Mouse (Mus musculus): ENCODE measurements around the gene Ankrd60. TPM values are rescaled to one million over a fixed set of nuclear protein-coding genes. Genes with fewer than 3 reads are reported as not detected.

Gene Ankrd60
- polyA plus RNA-seq, 1 experiment from 2014 or later = not detected

DNA sequence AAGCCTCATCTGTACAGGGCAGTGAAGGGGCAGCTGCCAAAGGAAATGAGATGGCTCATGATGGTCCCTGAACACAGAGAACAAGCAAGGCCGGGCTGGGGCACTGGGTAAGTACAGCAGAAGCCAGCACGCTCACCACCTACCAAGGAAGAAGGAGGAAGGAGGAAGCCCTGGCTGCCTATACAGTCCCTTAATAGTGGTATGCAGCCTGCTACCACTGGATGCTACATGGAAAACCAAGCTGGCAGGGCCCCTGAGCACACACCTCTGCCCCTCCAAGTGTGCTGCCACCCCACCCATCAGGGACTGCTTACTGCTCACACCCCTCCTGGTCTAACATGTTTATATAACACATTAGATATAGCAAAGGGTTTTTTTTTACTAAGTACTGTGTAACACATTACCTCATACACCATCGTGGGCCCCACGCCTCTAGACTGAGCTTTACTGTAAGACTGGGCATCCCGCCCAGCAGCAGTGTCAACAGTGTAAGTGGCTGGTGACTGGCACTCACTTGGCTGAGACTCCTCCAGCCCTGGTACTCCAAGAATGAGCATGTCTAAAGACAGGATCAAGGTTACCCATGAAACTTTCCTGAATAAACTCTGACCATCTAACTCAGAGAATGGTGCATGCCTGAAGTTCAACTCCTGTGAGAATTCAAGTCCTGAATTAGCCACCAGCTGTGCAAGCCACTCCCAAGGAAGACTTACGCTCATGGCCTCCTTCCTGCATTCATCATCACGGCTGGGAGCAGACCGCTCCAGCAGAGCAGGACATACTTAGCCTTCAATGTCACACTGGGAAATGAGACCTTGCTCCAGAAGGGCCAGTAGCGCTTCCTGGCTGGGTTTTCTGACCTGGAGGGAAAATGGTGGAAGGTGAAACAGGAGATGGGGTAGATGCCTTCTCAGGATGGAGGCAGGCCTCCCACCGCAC lies 30.1 kb upstream of the Ankrd60 start:
- no peaks in the 10 kb centered on the region for H3K9me3 ChIP-seq (replicated peaks; ENCODE audit: control insufficient read depth, low read length)
- no peaks in the 10 kb centered on the region for H3K4me1 ChIP-seq (ENCODE audit: control insufficient read depth, low read depth, low read length)
- 77% methylated on average over 10 of the region's 10 CpGs for WGBS (ENCODE audit: insufficient replicate concordance)
- ATAC-seq (ENCODE audit: low read depth) = 0 out of 2 replicates have a peak, but pooled peaks have one; percentile 16
- no peak overlapping the region for H3K27ac ChIP-seq (ENCODE audit: low read length)
- H3K4me2 ChIP-seq (ENCODE audit: low read depth, low read length) = no peak overlapping the region
- no peaks in the 10 kb centered on the region for H3K27me3 ChIP-seq (ENCODE audit: control insufficient read depth, insufficient read depth, low read depth, low read length)
- no peak overlapping the region for H3K9ac ChIP-seq (ENCODE audit: low read depth, low read length)
- no peak overlapping the region for H3K4me3 ChIP-seq (ENCODE audit: low read depth, low read length)
- H3K36me3 ChIP-seq (ENCODE audit: control insufficient read depth, insufficient read depth) = no peaks in the 10 kb centered on the region

DNA sequence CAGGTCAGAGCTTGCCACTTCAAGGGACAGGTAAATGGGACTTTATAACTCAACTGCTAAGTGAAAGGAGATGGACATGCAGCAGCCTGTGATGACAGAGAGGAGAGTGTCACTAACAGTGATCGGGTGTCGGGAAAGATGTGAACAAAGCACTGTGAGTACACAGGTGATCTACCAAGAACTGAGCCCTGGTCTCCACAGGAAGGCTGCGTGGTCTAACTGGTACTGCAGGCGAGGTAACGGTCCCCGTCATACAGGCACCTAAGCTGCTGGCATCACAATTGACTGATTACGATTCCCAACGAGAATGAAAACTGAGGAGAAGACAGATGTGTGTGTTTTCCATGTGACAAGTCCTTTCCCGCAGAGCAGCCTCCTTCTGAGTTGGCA lies 28.2 kb upstream of the Ankrd60 start:
- 80% methylated on average over 9 of the region's 9 CpGs for WGBS (ENCODE audit: insufficient replicate concordance)
- H3K4me1 ChIP-seq (ENCODE audit: control insufficient read depth, low read depth, low read length) = no peaks in the 10 kb centered on the region
- no peaks in the 10 kb centered on the region for H3K36me3 ChIP-seq (ENCODE audit: control insufficient read depth, insufficient read depth)
- no peak overlapping the region for H3K4me3 ChIP-seq (ENCODE audit: low read depth, low read length)
- H3K4me2 ChIP-seq (ENCODE audit: low read depth, low read length) = no peak overlapping the region
- no peaks in the 10 kb centered on the region for H3K27me3 ChIP-seq (ENCODE audit: control insufficient read depth, insufficient read depth, low read depth, low read length)
- no peaks in the 10 kb centered on the region for H3K9me3 ChIP-seq (replicated peaks; ENCODE audit: control insufficient read depth, low read length)
- no peak for ATAC-seq (ENCODE audit: low read depth)
- H3K27ac ChIP-seq (ENCODE audit: low read length) = no peak overlapping the region
- H3K9ac ChIP-seq (ENCODE audit: low read depth, low read length) = no peak overlapping the region

DNA sequence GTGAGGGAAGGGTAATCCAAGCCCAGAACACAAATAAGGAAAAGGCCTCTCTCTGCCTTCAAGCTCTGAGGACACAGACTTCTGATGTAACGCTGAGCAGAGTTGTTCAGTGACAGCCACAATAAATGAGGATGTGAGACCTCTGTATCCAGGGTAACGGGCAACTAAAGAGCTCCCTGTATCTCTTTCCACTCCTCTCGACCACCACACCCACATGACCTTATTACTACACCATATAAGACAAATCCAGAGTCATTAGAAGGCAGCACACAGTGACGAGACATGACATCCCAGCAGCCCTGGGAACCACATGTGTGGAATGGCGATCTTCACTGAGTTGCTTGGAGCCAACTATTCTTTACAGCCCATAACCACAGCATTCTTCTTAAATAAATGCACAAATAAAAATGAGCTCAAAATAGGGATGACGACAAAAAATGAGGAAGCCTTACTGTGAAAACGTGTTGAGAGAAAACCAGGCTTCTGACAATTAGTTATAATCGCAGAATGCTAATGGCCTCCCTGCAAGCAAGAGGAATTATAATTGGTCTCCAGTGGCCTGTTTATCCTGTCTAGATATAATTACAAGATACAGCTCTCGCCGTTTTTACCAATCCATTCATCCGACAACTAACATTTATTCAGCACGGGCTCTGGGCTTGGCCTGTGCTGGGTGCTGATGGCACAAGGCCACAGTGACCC lies 27.7 kb upstream of the Ankrd60 start:
- Histone ChIP-seq H3K4me2 (ENCODE audit: low read depth, low read length) (no peak overlapping the region), H3K9ac (ENCODE audit: low read depth, low read length) (no peak overlapping the region), H3K27me3 (ENCODE audit: control insufficient read depth, insufficient read depth, low read depth, low read length) (no peaks in the 10 kb centered on the region), H3K36me3 (ENCODE audit: control insufficient read depth, insufficient read depth) (no peaks in the 10 kb centered on the region), H3K4me3 (ENCODE audit: low read depth, low read length) (no peak overlapping the region), H3K4me1 (ENCODE audit: control insufficient read depth, low read depth, low read length) (no peaks in the 10 kb centered on the region), H3K9me3 (replicated peaks; ENCODE audit: control insufficient read depth, low read length) (no peaks in the 10 kb centered on the region), H3K27ac (ENCODE audit: low read length) (no peak overlapping the region)
- ATAC-seq (ENCODE audit: low read depth) = no peak
- WGBS (ENCODE audit: insufficient replicate concordance) = 64% methylated on average over 12 of the region's 12 CpGs

DNA sequence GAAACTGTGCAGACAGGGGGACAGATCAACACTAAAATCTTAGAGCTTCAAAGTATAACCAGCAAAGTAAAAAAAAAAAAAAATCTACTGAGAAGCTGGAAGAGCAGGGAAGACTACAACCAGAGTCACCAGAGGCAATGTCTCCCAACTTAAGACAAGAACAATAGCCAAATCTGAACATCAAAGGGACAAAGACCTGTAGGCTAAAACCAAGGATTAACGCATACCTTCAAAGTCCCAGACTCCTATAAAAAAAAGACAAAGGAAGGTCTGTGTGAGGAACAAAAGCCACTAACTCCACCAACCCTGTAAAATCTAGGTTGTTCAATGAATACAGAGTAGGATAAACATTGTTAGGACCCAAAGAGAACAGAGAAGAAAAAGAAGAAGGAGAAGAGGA lies 23.7 kb upstream of the Ankrd60 start:
- H3K27me3 ChIP-seq (ENCODE audit: control insufficient read depth, insufficient read depth, low read depth, low read length) = no peaks in the 10 kb centered on the region
- H3K27ac ChIP-seq (ENCODE audit: low read length) = no peak overlapping the region
- ATAC-seq (ENCODE audit: low read depth) = no peak
- no peaks in the 10 kb centered on the region for H3K9me3 ChIP-seq (replicated peaks; ENCODE audit: control insufficient read depth, low read length)
- H3K9ac ChIP-seq (ENCODE audit: low read depth, low read length) = no peak overlapping the region
- H3K4me1 ChIP-seq (ENCODE audit: control insufficient read depth, low read depth, low read length) = no peaks in the 10 kb centered on the region
- no peak overlapping the region for H3K4me3 ChIP-seq (ENCODE audit: low read depth, low read length)
- 86% methylated on average over 1 of the region's 1 CpGs for WGBS (ENCODE audit: insufficient replicate concordance)
- H3K36me3 ChIP-seq (ENCODE audit: control insufficient read depth, insufficient read depth) = no peaks in the 10 kb centered on the region
- H3K4me2 ChIP-seq (ENCODE audit: low read depth, low read length) = no peak overlapping the region

DNA sequence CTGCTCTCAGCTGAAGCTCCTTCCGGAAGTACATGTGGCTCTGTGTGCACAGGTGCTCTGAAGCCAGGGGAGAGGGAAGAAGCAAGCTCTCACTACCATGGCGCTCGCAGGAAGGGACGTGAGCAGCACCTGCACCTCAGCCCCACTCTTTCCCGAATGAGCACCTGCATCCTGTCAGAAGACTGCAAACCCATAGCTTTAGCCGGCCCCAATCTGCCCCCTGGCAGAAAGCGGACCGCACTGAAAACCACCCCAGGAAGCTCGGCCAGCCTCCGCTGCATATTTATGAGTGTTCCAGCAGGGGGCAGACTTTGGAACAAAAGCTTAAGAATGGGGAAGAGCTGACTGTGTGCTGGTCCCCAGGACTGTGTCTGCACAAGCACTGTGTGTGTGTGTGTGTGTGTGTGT lies 17.2 kb upstream of the Ankrd60 start:
- Histone ChIP-seq H3K9ac (ENCODE audit: low read depth, low read length) (no peak overlapping the region), H3K9me3 (replicated peaks; ENCODE audit: control insufficient read depth, low read length) (no peaks in the 10 kb centered on the region), H3K4me2 (ENCODE audit: low read depth, low read length) (no peak overlapping the region), H3K4me1 (ENCODE audit: control insufficient read depth, low read depth, low read length) (peaks cover 3% of the 10 kb centered on the region), H3K27me3 (ENCODE audit: control insufficient read depth, insufficient read depth, low read depth, low read length) (no peaks in the 10 kb centered on the region), H3K36me3 (ENCODE audit: control insufficient read depth, insufficient read depth) (no peaks in the 10 kb centered on the region), H3K27ac (ENCODE audit: low read length) (no peak overlapping the region), H3K4me3 (ENCODE audit: low read depth, low read length) (no peak overlapping the region)
- no peak for ATAC-seq (ENCODE audit: low read depth)
- 66% methylated on average over 10 of the region's 10 CpGs for WGBS (ENCODE audit: insufficient replicate concordance)

DNA sequence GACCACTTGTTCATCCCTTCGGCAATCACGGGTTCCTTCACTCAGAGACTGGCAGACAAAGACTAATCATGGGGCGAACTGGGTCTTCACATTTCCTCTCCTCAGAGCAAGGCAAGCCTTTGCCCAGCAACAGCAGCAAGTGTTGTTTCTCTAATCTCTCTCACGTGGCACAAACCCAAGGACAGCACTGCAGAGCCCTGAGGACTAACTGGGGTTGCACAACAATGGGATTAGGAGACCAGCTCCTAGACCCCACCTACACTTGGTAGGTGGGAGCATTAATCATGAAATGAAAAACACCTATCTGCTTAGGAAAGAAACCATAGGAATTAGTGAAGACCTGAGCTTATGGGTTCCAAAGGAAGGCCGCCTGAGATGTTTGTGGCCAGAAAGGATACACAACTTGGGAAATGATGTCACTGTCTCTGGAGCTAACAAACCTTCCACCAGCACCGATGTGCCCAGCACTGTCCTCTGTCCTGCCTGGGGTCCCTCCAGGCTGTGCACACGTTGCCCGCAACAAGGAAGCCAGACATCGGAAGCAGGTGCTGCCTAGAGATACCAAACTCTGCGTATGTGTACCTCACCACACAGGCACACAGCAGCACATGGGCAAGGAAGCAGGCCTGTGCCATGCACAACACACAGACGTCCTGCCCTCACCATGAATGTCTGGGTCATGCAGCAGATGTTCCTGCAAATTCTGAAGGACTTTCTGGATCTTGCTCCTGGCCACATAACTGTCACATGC lies 16.3 kb upstream of the Ankrd60 start:
- Histone ChIP-seq H3K36me3 (ENCODE audit: control insufficient read depth, insufficient read depth) (no peaks in the 10 kb centered on the region), H3K4me2 (ENCODE audit: low read depth, low read length) (no peak overlapping the region), H3K27me3 (ENCODE audit: control insufficient read depth, insufficient read depth, low read depth, low read length) (no peaks in the 10 kb centered on the region), H3K4me1 (ENCODE audit: control insufficient read depth, low read depth, low read length) (peaks cover 3% of the 10 kb centered on the region), H3K9me3 (replicated peaks; ENCODE audit: control insufficient read depth, low read length) (no peaks in the 10 kb centered on the region), H3K9ac (ENCODE audit: low read depth, low read length) (no peak overlapping the region), H3K27ac (ENCODE audit: low read length) (no peak overlapping the region), H3K4me3 (ENCODE audit: low read depth, low read length) (no peak overlapping the region)
- 63% methylated on average over 11 of the region's 11 CpGs for WGBS (ENCODE audit: insufficient replicate concordance)
- no peak for ATAC-seq (ENCODE audit: low read depth)

DNA sequence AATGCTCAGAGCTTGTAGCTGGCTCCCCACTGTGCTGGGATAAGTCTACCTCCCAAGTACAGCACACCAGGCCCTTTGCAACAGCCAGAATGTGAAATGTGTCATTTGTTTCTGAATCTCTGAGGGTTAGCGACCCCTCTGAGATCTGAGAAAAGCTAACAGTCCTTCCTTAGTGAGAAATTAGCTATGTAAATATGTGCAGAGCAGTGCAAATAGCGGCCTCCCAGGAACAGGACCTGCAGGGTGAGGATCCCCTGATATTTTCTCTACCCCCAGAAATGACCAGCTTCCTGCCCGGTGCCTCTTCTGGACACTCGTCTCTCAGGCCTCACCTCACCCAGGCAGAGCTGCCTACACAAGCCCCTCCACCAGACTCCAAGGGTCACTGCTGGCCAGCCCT lies 15.7 kb upstream of the Ankrd60 start:
- Histone ChIP-seq H3K36me3 (ENCODE audit: control insufficient read depth, insufficient read depth) (no peaks in the 10 kb centered on the region), H3K9me3 (replicated peaks; ENCODE audit: control insufficient read depth, low read length) (no peaks in the 10 kb centered on the region), H3K27ac (ENCODE audit: low read length) (no peak overlapping the region), H3K9ac (ENCODE audit: low read depth, low read length) (no peak overlapping the region), H3K4me2 (ENCODE audit: low read depth, low read length) (no peak overlapping the region), H3K27me3 (ENCODE audit: control insufficient read depth, insufficient read depth, low read depth, low read length) (no peaks in the 10 kb centered on the region), H3K4me1 (ENCODE audit: control insufficient read depth, low read depth, low read length) (peaks cover 3% of the 10 kb centered on the region), H3K4me3 (ENCODE audit: low read depth, low read length) (no peak overlapping the region)
- no peak; the same call in 1 of the 2 replicates for ATAC-seq (ENCODE audit: low read depth)
- 58% methylated on average over 4 of the region's 4 CpGs for WGBS (ENCODE audit: insufficient replicate concordance)

DNA sequence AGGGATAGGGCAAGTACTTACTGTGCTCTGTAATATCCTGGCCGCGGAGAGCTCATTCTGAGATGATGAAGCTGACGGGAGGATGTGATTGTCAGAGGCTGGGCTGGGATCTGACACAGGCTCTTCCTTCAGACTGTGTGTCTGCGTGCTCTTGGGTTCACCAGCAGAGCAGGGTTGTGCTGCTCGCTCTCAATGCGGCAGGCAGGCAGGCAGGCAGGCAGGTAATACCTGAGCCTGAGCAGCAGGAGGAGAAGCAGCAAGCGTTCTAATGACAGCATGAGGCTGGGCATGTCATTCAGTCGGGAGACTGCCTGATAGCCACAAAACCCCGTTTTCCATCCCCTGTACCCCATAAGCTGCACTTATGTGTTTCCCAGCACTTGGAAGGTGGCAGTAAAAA lies 14.6 kb upstream of the Ankrd60 start:
- H3K9me3 ChIP-seq (replicated peaks; ENCODE audit: control insufficient read depth, low read length) = no peaks in the 10 kb centered on the region
- H3K9ac ChIP-seq (ENCODE audit: low read depth, low read length) = no peak overlapping the region
- H3K4me3 ChIP-seq (ENCODE audit: low read depth, low read length) = no peak overlapping the region
- no peak for ATAC-seq (ENCODE audit: low read depth)
- peaks cover 3% of the 10 kb centered on the region for H3K4me1 ChIP-seq (ENCODE audit: control insufficient read depth, low read depth, low read length)
- H3K27ac ChIP-seq (ENCODE audit: low read length) = no peak overlapping the region
- H3K36me3 ChIP-seq (ENCODE audit: control insufficient read depth, insufficient read depth) = no peaks in the 10 kb centered on the region
- no peak overlapping the region for H3K4me2 ChIP-seq (ENCODE audit: low read depth, low read length)
- H3K27me3 ChIP-seq (ENCODE audit: control insufficient read depth, insufficient read depth, low read depth, low read length) = peaks cover under 1% of the 10 kb centered on the region; the same call in 1 of the 2 replicates
- WGBS (ENCODE audit: insufficient replicate concordance) = 75% methylated on average over 9 of the region's 9 CpGs

Data from liver, embryonic 16.5 days (tissue).